Mouse (Mus musculus) embryonic facial prominence, embryonic 15.5 days (tissue): ENCODE measurements around the gene Cant1. TPM values are rescaled to one million over a fixed set of nuclear protein-coding genes. Genes with fewer than 3 reads are reported as not detected.

Experiments
- ATAC-seq: fragments of 200-750 bp; cut with Nextera tagmentation; 2 replicates; pipeline ENCODE4 v1.8.0; 2017; ENCODE audit warnings: low read depth, moderate TSS enrichment; ENCODE audit not compliant: insufficient number of reproducible peaks, low FRiP score, low TSS enrichment
- H3K27ac ChIP-seq: fragments of 300-500 bp; sonication (generic); replicated peaks from 2 replicates; pipeline ENCODE4 v1.5.1; 2015; ENCODE audit warnings: mild to moderate bottlenecking, inconsistent platforms
- H3K27me3 ChIP-seq: fragments of 300-500 bp; sonication (generic); 2 replicates; pipeline ENCODE4 v1.6.1; 2015; ENCODE audit warnings: inconsistent platforms
- H3K36me3 ChIP-seq: fragments of 300-500 bp; sonication (generic); 2 replicates; pipeline ENCODE4 v1.6.1; 2015; ENCODE audit warnings: mild to moderate bottlenecking, inconsistent platforms
- H3K4me1 ChIP-seq: fragments of 300-500 bp; sonication (generic); 2 replicates; pipeline ENCODE4 v1.6.1; 2015; ENCODE audit warnings: inconsistent platforms
- H3K4me2 ChIP-seq: fragments of 300-500 bp; sonication (generic); replicated peaks from 2 replicates; pipeline ENCODE4 v1.6.1; 2015; ENCODE audit warnings: mild to moderate bottlenecking, inconsistent platforms
- H3K4me3 ChIP-seq: fragments of 300-500 bp; sonication (generic); replicated peaks from 2 replicates; pipeline ENCODE4 v1.5.1; 2015; ENCODE audit warnings: mild to moderate bottlenecking, inconsistent platforms
- H3K9ac ChIP-seq: fragments of 300-500 bp; sonication (generic); 2 replicates; pipeline ENCODE4 v1.6.1; 2015; ENCODE audit warnings: inconsistent platforms
- H3K9me3 ChIP-seq: fragments of 300-500 bp; sonication (generic); replicated peaks from 2 replicates; pipeline ENCODE4 v1.6.1; 2016; ENCODE audit warnings: inconsistent platforms
- WGBS: fragments of 180-500 bp; shearing (Covaris S2); methylation state at CpG from one replicate; pipeline ENCODE4 v1.1.7; 2015; 5-methylcytosine and 5-hydroxymethylcytosine counted together
- polyA plus RNA-seq: library from polyadenylated mRNA; unstranded; fragments of >200 nt; fragmentation: Nextera tagmentation; extraction: Ambion mirVana; gene quantifications from 2 replicates; pipeline ENCODE4 v1.2.1, GENCODE M21; 2015

Cant1 gene
- 34.2 and 38.0 TPM in 2 replicates for polyA plus RNA-seq

- peaks cover 40% of the 10 kb centered on the region for H3K4me1 ChIP-seq
- H3K9me3 ChIP-seq: no peaks in the 10 kb centered on the region
- H3K36me3 ChIP-seq: peaks cover 23% of the 10 kb centered on the region
- H3K9ac ChIP-seq: peak within 1 kb of the TSS; percentile 97
- ATAC-seq: peak; percentile 94
- H3K27me3 ChIP-seq: no peaks in the 10 kb centered on the region
- WGBS: under 1% methylated on average over 50 of the region's 50 CpGs
- peak within 1 kb of the TSS; percentile 80 for H3K27ac ChIP-seq
- peak within 1 kb of the TSS; percentile 95 for H3K4me3 ChIP-seq
- peak within 1 kb of the TSS; percentile 77 for H3K4me2 ChIP-seq
Observed at GRCm38 (mm10) chr11:118418834-118419504, at the start of gene Cant1. TSS of gene Cant1 (minus strand) at chr11:118419086.

GRCm38 (mm10) chr11:118467441-118468035 lies 48.7 kb upstream of the Cant1 start:
- ATAC-seq: no peak
- WGBS: 61% methylated on average over 11 of the region's 11 CpGs
- no peaks in the 10 kb centered on the region for H3K9me3 ChIP-seq
- no peak overlapping the region for H3K4me3 ChIP-seq
- no peaks in the 10 kb centered on the region for H3K36me3 ChIP-seq
- H3K9ac ChIP-seq: no peak overlapping the region
- H3K4me1 ChIP-seq: peaks cover 17% of the 10 kb centered on the region
- no peaks in the 10 kb centered on the region for H3K27me3 ChIP-seq
- no peak overlapping the region for H3K4me2 ChIP-seq
- no peak overlapping the region for H3K27ac ChIP-seq

GRCm38 (mm10) chr11:118460280-118460679 lies 41.4 kb upstream of the Cant1 start:
- Histone ChIP-seq H3K4me2 (no peak overlapping the region), H3K27ac (no peak overlapping the region), H3K4me1 (peaks cover 6% of the 10 kb centered on the region; the same call in 1 of the 2 replicates), H3K9me3 (0 out of 2 replicates have a peak, but pooled peaks cover 3% of the 10 kb centered on the region), H3K36me3 (no peaks in the 10 kb centered on the region), H3K27me3 (no peaks in the 10 kb centered on the region), H3K9ac (no peak overlapping the region), H3K4me3 (no peak overlapping the region)
- ATAC-seq: no peak
- WGBS: 59% methylated on average over 6 of the region's 6 CpGs

GRCm38 (mm10) chr11:118459536-118459935 lies 40.6 kb upstream of the Cant1 start:
- ATAC-seq: no peak
- WGBS: 67% methylated on average over 3 of the region's 4 CpGs

GRCm38 (mm10) chr11:118459051-118459450 lies 40.2 kb upstream of the Cant1 start:
- Histone ChIP-seq H3K4me1 (peaks cover 6% of the 10 kb centered on the region; the same call in 1 of the 2 replicates), H3K27me3 (no peaks in the 10 kb centered on the region), H3K4me2 (no peak overlapping the region; the same call in 1 of the 2 replicates), H3K27ac (0 out of 2 replicates have a peak overlapping the region, but pooled peaks have one; percentile 8), H3K9me3 (0 out of 2 replicates have a peak, but pooled peaks cover 3% of the 10 kb centered on the region), H3K9ac (no peak overlapping the region), H3K36me3 (no peaks in the 10 kb centered on the region), H3K4me3 (no peak overlapping the region)
- 38% methylated on average over 8 of the region's 8 CpGs for WGBS
- no peak for ATAC-seq

More at GRCm38 (mm10) chr11:118459536-118459935, 40.6 kb upstream of the Cant1 start:
- Histone ChIP-seq H3K36me3 (no peaks in the 10 kb centered on the region), H3K27ac (no peak overlapping the region), H3K27me3 (no peaks in the 10 kb centered on the region), H3K9ac (no peak overlapping the region), H3K4me1 (peaks cover 6% of the 10 kb centered on the region; the same call in 1 of the 2 replicates), H3K4me3 (no peak overlapping the region), H3K9me3 (0 out of 2 replicates have a peak, but pooled peaks cover 3% of the 10 kb centered on the region), H3K4me2 (no peak overlapping the region)

GRCm38 (mm10) chr11:118456937-118457336 lies 38.1 kb upstream of the Cant1 start:
- no peaks in the 10 kb centered on the region for H3K27me3 ChIP-seq
- no peak overlapping the region for H3K9ac ChIP-seq
- no peak for ATAC-seq
- H3K4me3 ChIP-seq: no peak overlapping the region
- H3K27ac ChIP-seq: no peak overlapping the region
- H3K4me2 ChIP-seq: no peak overlapping the region
- H3K9me3 ChIP-seq: 0 out of 2 replicates have a peak, but pooled peaks cover 3% of the 10 kb centered on the region
- WGBS: 67% methylated on average over 11 of the region's 11 CpGs
- peaks cover 6% of the 10 kb centered on the region; the same call in 1 of the 2 replicates for H3K4me1 ChIP-seq
- no peaks in the 10 kb centered on the region for H3K36me3 ChIP-seq

GRCm38 (mm10) chr11:118455788-118456187 lies 36.9 kb upstream of the Cant1 start:
- H3K9me3 ChIP-seq: 0 out of 2 replicates have a peak, but pooled peaks cover 3% of the 10 kb centered on the region
- no peak overlapping the region for H3K27ac ChIP-seq
- no peak for ATAC-seq
- no peak overlapping the region for H3K4me3 ChIP-seq
- peaks cover 6% of the 10 kb centered on the region; the same call in 1 of the 2 replicates for H3K4me1 ChIP-seq
- H3K9ac ChIP-seq: no peak overlapping the region
- H3K27me3 ChIP-seq: no peaks in the 10 kb centered on the region
- H3K4me2 ChIP-seq: no peak overlapping the region
- WGBS: 84% methylated on average over 6 of the region's 6 CpGs
- 0 out of 2 replicates have a peak, but pooled peaks cover under 1% of the 10 kb centered on the region for H3K36me3 ChIP-seq

GRCm38 (mm10) chr11:118453886-118454671 lies 35.2 kb upstream of the Cant1 start:
- no peaks in the 10 kb centered on the region for H3K27me3 ChIP-seq
- no peak overlapping the region for H3K27ac ChIP-seq
- H3K4me2 ChIP-seq: no peak overlapping the region
- H3K36me3 ChIP-seq: 0 out of 2 replicates have a peak, but pooled peaks cover 3% of the 10 kb centered on the region
- peaks cover 3% of the 10 kb centered on the region; the same call in 1 of the 2 replicates for H3K4me1 ChIP-seq
- WGBS: 71% methylated on average over 11 of the region's 11 CpGs
- no peak overlapping the region for H3K4me3 ChIP-seq
- H3K9me3 ChIP-seq: no peaks in the 10 kb centered on the region
- no peak for ATAC-seq
- H3K9ac ChIP-seq: no peak overlapping the region

- H3K27me3 ChIP-seq: no peaks in the 10 kb centered on the region
- no peak overlapping the region for H3K4me2 ChIP-seq
- no peaks in the 10 kb centered on the region for H3K4me1 ChIP-seq
- no peak overlapping the region for H3K27ac ChIP-seq
- H3K4me3 ChIP-seq: no peak overlapping the region
- 58% methylated on average over 2 of the region's 2 CpGs for WGBS
- ATAC-seq: no peak
- no peak overlapping the region for H3K9ac ChIP-seq
- H3K36me3 ChIP-seq: peaks cover 12% of the 10 kb centered on the region; the same call in 1 of the 2 replicates
- H3K9me3 ChIP-seq: no peaks in the 10 kb centered on the region
Observed at GRCm38 (mm10) chr11:118452955-118453354, 34.1 kb upstream of the Cant1 start.

- H3K4me2 ChIP-seq: no peak overlapping the region
- no peak overlapping the region for H3K4me3 ChIP-seq
- H3K9me3 ChIP-seq: no peaks in the 10 kb centered on the region
- H3K4me1 ChIP-seq: 0 out of 2 replicates have a peak, but pooled peaks cover 4% of the 10 kb centered on the region
- 76% methylated on average over 6 of the region's 6 CpGs for WGBS
- H3K36me3 ChIP-seq: peaks cover 25% of the 10 kb centered on the region; the same call in 1 of the 2 replicates
- H3K27me3 ChIP-seq: no peaks in the 10 kb centered on the region
- no peak for ATAC-seq
- no peak overlapping the region for H3K9ac ChIP-seq
- no peak overlapping the region for H3K27ac ChIP-seq
Observed at GRCm38 (mm10) chr11:118451211-118451610, 32.3 kb upstream of the Cant1 start.

GRCm38 (mm10) chr11:118448385-118448784 lies 29.5 kb upstream of the Cant1 start:
- Histone ChIP-seq H3K4me1 (peaks cover 7% of the 10 kb centered on the region; the same call in 1 of the 2 replicates), H3K36me3 (peaks cover 27% of the 10 kb centered on the region; the same call in 1 of the 2 replicates), H3K4me2 (no peak overlapping the region), H3K9me3 (no peaks in the 10 kb centered on the region), H3K4me3 (no peak overlapping the region), H3K27ac (no peak overlapping the region), H3K27me3 (no peaks in the 10 kb centered on the region), H3K9ac (no peak overlapping the region)
- no peak for ATAC-seq
- 86% methylated on average over 8 of the region's 8 CpGs for WGBS
